Mouse (Mus musculus): ENCODE results near the gene Pacs1. TPM values are rescaled to one million over a fixed set of nuclear protein-coding genes. Genes with fewer than 3 reads are reported as not detected.
A peak's percentile ranks its signal among the peaks of the same experiment; 100 is the strongest.

Gene Pacs1
- polyA plus RNA-seq (2016; fragmentation: Nextera tagmentation; extraction: Ambion mirVana): 24.8 and 25.6 TPM in 2 replicates

DNA sequence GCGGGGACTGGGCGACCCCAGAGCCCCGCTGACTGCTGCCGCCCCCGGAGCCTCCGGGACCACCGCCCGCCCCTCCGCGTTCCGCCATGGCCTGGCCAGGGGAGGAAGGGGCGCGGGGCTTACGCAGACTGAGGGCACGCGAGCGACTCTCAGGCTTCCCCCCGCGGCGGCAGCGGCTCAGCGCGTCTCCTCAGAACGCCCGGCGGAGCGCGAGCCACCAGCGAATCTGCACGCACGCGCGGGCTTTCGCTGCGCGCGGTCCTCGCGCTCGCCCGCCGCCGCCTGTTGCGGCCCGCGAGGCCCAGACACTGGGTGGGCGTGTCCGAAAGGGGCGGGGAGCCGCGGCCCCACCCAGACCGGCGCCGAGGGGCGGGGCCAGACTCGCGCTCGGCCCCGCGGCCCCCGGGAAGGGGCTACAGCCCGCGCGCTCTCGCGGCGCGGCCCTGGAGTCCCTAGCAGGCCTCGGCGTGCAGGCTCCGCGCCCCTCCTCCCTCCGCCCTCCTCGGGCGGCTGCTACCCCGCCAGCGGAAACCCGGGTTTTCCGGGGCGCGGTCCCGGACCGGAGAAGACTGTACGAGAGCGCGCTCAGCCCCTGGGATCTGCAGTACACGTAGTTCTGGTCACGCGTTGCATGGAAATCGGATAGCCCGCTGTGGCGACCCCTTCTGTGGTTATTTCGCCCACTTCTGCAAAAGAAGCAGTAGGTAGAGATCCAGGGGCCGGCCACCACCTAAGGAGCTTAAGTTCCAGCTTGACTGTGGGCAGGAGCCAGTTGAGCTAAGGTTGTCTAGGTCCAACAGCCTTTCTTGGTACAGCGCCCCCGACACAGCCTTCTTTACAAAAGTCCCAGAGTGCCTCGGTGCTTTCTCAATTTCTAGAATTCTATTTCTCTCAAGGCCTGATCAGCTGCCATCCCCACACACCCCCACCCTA is at the start of gene Pacs1:
Gene Pacs1 (minus strand): TSS at position 319 of the 933 bp plus-strand sequence.
- under 1% methylated on average over 97 of the region's 97 CpGs for WGBS
- DNase-seq (ENCODE audit: low spot score): peak; percentile 94
- Histone ChIP-seq H3K36me3 (replicated peaks) (peaks cover 45% of the 10 kb centered on the region), H3K4me3 (peak within 1 kb of the TSS; percentile 75), H3K4me1 (peaks cover 39% of the 10 kb centered on the region), H3K9me3 (no peaks in the 10 kb centered on the region), H3K27me3 (replicated peaks; ENCODE audit: low read depth, poor library complexity, severe bottlenecking) (no peaks in the 10 kb centered on the region), H3K27ac (replicated peaks) (peak within 1 kb of the TSS; percentile 96)

- H3K9me3 ChIP-seq: peaks cover 16% of the 10 kb centered on the region
- H3K27me3 ChIP-seq (replicated peaks; ENCODE audit: low read depth, poor library complexity, severe bottlenecking): peaks cover 4% of the 10 kb centered on the region
- no peaks in the 10 kb centered on the region for H3K36me3 ChIP-seq (replicated peaks)
- no peak overlapping the region for H3K4me3 ChIP-seq
- no peak for DNase-seq (ENCODE audit: low spot score)
- H3K27ac ChIP-seq (replicated peaks): no peak overlapping the region
- no peaks in the 10 kb centered on the region for H3K4me1 ChIP-seq
- WGBS: 91% methylated on average over 8 of the region's 8 CpGs
Observed at GRCm38 (mm10) chr19:5313189-5313588, 40.3 kb upstream of the Pacs1 start.

DNA sequence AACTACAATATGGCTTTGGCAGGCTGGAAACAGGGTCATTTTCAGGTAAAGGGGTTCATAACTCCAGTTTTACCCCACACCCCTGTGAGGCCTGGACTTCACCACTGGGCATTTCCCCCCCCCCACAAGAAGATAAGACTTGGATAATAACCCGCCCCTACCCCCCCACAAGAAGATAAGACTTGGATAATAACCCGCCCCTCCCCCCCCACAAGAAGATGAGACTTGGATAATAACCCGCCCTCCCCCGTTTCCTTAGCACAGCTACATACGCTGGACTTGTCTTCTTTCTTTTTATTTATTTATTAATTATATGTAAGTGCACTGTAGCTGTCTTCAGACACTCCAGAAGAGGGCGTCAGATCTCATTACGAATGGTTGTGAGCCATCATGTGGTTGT is 36.1 kb upstream of the Pacs1 start:
- peaks cover 25% of the 10 kb centered on the region for H3K27me3 ChIP-seq (replicated peaks; ENCODE audit: low read depth, poor library complexity, severe bottlenecking)
- H3K27ac ChIP-seq (replicated peaks): no peak overlapping the region
- WGBS: 82% methylated on average over 7 of the region's 7 CpGs
- H3K36me3 ChIP-seq (replicated peaks): peaks cover 36% of the 10 kb centered on the region
- H3K9me3 ChIP-seq: peaks cover 17% of the 10 kb centered on the region
- H3K4me3 ChIP-seq: no peak overlapping the region
- H3K4me1 ChIP-seq: peaks cover 5% of the 10 kb centered on the region
- DNase-seq (ENCODE audit: low spot score): peak; percentile 40

DNA sequence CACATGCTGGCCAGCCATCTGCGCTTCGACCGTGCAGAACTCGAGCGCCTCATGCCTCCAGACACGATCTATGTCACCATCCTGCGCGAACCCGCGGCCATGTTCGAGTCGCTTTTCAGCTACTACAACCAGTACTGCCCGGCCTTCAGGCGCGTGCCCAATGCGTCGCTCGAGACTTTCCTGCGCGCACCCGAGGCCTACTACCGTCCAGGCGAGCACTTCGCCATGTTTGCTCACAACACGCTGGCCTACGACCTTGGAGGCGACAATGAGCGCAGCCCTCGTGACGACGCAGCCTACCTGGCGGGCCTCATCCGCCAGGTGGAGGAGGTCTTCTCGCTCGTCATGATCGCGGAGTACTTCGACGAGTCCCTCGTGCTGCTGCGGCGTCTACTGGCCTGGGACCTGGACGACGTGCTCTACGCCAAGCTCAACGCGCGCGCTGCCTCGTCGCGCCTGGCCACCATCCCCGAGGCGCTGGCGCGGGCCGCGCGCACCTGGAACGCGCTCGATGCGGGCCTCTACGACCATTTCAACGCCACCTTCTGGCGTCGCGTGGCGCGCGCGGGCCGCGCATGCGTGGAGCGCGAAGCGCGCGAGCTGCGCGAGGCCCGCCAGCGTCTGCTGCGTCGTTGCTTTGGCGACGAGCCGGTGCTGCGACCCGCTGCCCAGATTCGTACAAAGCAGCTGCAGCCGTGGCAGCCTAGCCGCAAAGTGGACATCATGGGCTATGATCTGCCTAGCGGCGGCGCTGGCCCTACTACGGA is 34.2 kb upstream of the Pacs1 start:
- DNase-seq (ENCODE audit: low spot score): peak; percentile 53
- peaks cover 17% of the 10 kb centered on the region for H3K9me3 ChIP-seq
- WGBS: 40% methylated on average over 98 of the region's 98 CpGs
- peaks cover 41% of the 10 kb centered on the region for H3K36me3 ChIP-seq (replicated peaks)
- no peak overlapping the region; the same call in 1 of the 2 replicates for H3K27ac ChIP-seq (replicated peaks)
- H3K27me3 ChIP-seq (replicated peaks; ENCODE audit: low read depth, poor library complexity, severe bottlenecking): peaks cover 25% of the 10 kb centered on the region
- H3K4me1 ChIP-seq: peaks cover 9% of the 10 kb centered on the region
- H3K4me3 ChIP-seq: peak overlapping the region; percentile 46

- WGBS: 85% methylated on average over 6 of the region's 6 CpGs
- Histone ChIP-seq H3K4me1 (peaks cover 9% of the 10 kb centered on the region), H3K27ac (replicated peaks) (no peak overlapping the region), H3K4me3 (no peak overlapping the region), H3K9me3 (peaks cover 17% of the 10 kb centered on the region), H3K27me3 (replicated peaks; ENCODE audit: low read depth, poor library complexity, severe bottlenecking) (peaks cover 25% of the 10 kb centered on the region), H3K36me3 (replicated peaks) (peaks cover 41% of the 10 kb centered on the region)
- no peak for DNase-seq (ENCODE audit: low spot score)
Observed at GRCm38 (mm10) chr19:5306279-5306678, 33.4 kb upstream of the Pacs1 start.

DNA sequence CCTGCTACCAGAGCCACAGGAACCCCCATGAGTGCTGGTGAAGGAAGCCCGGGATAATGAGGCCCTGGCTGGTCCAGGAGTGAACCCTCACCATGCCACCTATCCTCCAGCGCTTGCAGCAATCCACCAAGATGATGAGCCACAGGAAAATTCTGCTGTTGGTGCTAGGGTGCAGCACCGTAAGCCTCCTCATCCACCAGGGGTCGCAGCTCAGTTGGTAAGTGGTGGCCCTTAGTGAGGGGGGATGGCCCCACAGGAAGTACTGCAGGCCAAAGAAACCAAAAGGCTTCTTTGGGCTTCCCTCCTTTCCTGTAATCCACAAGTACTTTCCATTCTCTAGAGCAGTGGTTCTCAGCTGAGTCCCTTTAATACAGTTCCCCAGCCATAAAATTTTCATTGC is 29.5 kb upstream of the Pacs1 start:
- Histone ChIP-seq H3K27me3 (replicated peaks; ENCODE audit: low read depth, poor library complexity, severe bottlenecking) (peaks cover 16% of the 10 kb centered on the region), H3K9me3 (peaks cover 11% of the 10 kb centered on the region), H3K4me1 (peaks cover 32% of the 10 kb centered on the region), H3K36me3 (replicated peaks) (peaks cover 35% of the 10 kb centered on the region), H3K27ac (replicated peaks) (no peak overlapping the region; the same call in 1 of the 2 replicates), H3K4me3 (no peak overlapping the region)
- peak; percentile 64 for DNase-seq (ENCODE audit: low spot score)
- WGBS: 22% methylated on average over 4 of the region's 4 CpGs

DNA sequence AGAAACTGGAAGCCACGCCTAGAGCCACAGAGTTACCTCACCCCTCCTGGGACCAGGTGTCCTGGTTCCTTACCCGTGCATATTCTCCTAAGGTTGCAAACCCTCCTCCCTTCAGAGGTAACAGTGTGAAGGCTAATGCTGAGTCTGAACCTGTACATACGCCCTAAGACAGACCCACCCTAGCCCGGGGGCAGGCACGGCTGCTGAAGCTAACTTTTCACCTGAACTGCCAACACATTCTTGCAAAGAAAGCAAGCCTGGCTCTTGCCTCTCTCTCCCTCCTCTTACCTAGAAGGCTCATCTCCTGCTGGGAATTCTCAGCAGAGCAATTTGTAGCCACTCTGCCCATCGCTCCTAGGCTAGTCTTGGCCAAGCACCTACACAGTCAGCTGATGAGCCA is 27.7 kb upstream of the Pacs1 start:
- Histone ChIP-seq H3K27me3 (replicated peaks; ENCODE audit: low read depth, poor library complexity, severe bottlenecking) (0 out of 2 replicates have a peak, but pooled peaks cover 2% of the 10 kb centered on the region), H3K9me3 (no peaks in the 10 kb centered on the region), H3K36me3 (replicated peaks) (peaks cover 16% of the 10 kb centered on the region), H3K27ac (replicated peaks) (no peak overlapping the region), H3K4me3 (no peak overlapping the region), H3K4me1 (peaks cover 46% of the 10 kb centered on the region)
- 80% methylated on average over 6 of the region's 6 CpGs for WGBS
- DNase-seq (ENCODE audit: low spot score): no peak

DNA sequence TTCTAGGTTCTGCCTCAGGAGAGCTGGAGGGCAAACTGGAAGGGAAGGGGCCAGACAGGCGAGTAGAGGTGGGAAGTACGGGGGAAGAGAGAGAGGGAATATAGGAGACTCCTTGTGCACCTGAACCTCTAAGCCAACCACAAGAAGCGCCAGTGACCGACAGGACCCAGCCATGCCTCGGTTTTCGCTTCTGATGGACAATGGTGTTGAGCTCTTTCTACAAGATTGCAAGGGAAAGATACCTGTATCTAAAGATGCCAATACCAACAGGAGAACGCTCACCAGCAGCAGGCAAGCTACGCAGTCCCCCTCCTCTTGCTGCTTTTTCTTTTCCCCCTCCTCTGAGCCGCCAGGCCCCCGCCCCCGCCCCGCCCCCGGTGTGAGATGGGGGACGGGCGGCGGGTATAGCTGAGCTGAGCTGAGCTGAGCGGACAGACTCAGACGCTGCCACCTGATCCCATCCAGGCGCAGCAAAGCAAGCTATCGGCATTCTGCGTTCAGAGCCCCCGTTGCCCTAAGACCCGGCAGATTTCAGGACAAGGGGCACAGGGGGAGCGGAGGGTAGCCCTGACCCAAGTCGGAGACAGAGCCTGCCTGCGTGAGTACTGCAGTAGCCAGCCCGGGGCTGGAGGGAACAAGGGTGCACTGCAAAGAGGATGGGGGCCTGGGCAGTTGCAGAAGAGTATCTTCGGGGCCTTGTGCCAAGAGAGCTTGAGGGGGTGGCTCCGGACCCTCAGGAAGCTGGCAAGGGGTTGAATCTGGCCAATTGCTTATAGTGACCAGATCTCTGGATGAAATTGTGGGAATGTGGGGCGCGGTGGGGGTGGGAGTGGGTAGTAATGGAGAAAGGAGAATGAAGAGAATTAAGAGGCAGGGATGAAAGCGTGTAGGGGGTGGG is 25.2 kb upstream of the Pacs1 start, which contains the start of gene Gal3st3:
Gene Gal3st3 (plus strand): TSS at position 429 of the 898 bp plus-strand sequence.
- H3K36me3 ChIP-seq (replicated peaks): peaks cover 14% of the 10 kb centered on the region
- peak within 1 kb of the TSS; percentile 71 for H3K4me3 ChIP-seq
- peak; percentile 80 for DNase-seq (ENCODE audit: low spot score)
- no peaks in the 10 kb centered on the region for H3K9me3 ChIP-seq
- 0 out of 2 replicates have a peak, but pooled peaks cover 2% of the 10 kb centered on the region for H3K27me3 ChIP-seq (replicated peaks; ENCODE audit: low read depth, poor library complexity, severe bottlenecking)
- H3K4me1 ChIP-seq: peaks cover 58% of the 10 kb centered on the region
- WGBS: 5% methylated on average over 32 of the region's 32 CpGs
- peak within 1 kb of the TSS; percentile 82 for H3K27ac ChIP-seq (replicated peaks)

GRCm38 (mm10) chr19:5296630-5297029 is 23.7 kb upstream of the Pacs1 start:
- 87% methylated on average over 5 of the region's 5 CpGs for WGBS
- Histone ChIP-seq H3K36me3 (replicated peaks) (peaks cover 26% of the 10 kb centered on the region), H3K27ac (replicated peaks) (no peak overlapping the region; the same call in 1 of the 2 replicates), H3K9me3 (no peaks in the 10 kb centered on the region), H3K4me3 (0 out of 2 replicates have a peak overlapping the region, but pooled peaks have one; percentile 16), H3K4me1 (peaks cover 55% of the 10 kb centered on the region), H3K27me3 (replicated peaks; ENCODE audit: low read depth, poor library complexity, severe bottlenecking) (0 out of 2 replicates have a peak, but pooled peaks cover 2% of the 10 kb centered on the region)
- no peak for DNase-seq (ENCODE audit: low spot score)

DNA sequence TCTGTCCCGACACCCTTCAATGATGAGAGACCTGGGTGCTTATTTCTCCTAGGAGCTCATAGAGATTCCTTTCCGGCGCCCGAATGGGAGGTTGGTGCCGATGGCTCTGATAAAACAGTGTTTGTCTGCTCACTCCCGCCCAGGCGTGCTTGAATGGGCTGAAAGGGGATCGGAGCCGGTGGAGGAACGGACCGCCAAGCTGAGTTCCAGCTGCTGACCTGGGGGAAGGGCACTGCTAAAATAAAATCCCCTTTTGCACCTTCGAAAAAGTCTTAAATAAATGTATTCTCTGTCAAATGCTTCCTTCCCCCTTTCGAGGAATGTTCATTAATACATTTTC is 22.8 kb upstream of the Pacs1 start:
- H3K27me3 ChIP-seq (replicated peaks; ENCODE audit: low read depth, poor library complexity, severe bottlenecking): 0 out of 2 replicates have a peak, but pooled peaks cover 2% of the 10 kb centered on the region
- DNase-seq (ENCODE audit: low spot score): no peak
- no peaks in the 10 kb centered on the region for H3K9me3 ChIP-seq
- WGBS: 7% methylated on average over 13 of the region's 13 CpGs
- peak overlapping the region; percentile 86 for H3K4me3 ChIP-seq
- peak overlapping the region; percentile 96 for H3K27ac ChIP-seq (replicated peaks)
- H3K36me3 ChIP-seq (replicated peaks): peaks cover 35% of the 10 kb centered on the region
- peaks cover 53% of the 10 kb centered on the region for H3K4me1 ChIP-seq

- 0 out of 2 replicates have a peak, but pooled peaks cover 2% of the 10 kb centered on the region for H3K27me3 ChIP-seq (replicated peaks; ENCODE audit: low read depth, poor library complexity, severe bottlenecking)
- under 1% methylated on average over 46 of the region's 46 CpGs for WGBS
- peaks cover 41% of the 10 kb centered on the region for H3K36me3 ChIP-seq (replicated peaks)
- peak; percentile 98 for DNase-seq (ENCODE audit: low spot score)
- H3K27ac ChIP-seq (replicated peaks): peak within 1 kb of the TSS; percentile 96
- H3K4me1 ChIP-seq: peaks cover 50% of the 10 kb centered on the region
- peak within 1 kb of the TSS; percentile 86 for H3K4me3 ChIP-seq
- H3K9me3 ChIP-seq: no peaks in the 10 kb centered on the region
Observed at GRCm38 (mm10) chr19:5294972-5295735, 22.2 kb upstream of the Pacs1 start, which contains the start of gene Sf3b2. TSS of gene Sf3b2 (minus strand) at chr19:5295455.

Measured in embryonic facial prominence, embryonic 10.5 days (tissue).